Mouse (Mus musculus) inflammation-experienced regulatory T-cells (primary cell): ENCODE measurements around the gene Atp5j. TPM values are rescaled to one million over a fixed set of nuclear protein-coding genes. Genes with fewer than 3 reads are reported as not detected.

Experiments used
- polyA plus RNA-seq, 2 experiments: library from polyadenylated mRNA; unstranded; fragments of 100-300 nt; shearing (Covaris generic); gene quantifications; one replicate each; pipeline ENCODE4 v1.2.1; 2017

Gene Atp5j
- polyA plus RNA-seq, result 100 to 1,000 TPM; 481 to 485 TPM

DNA sequence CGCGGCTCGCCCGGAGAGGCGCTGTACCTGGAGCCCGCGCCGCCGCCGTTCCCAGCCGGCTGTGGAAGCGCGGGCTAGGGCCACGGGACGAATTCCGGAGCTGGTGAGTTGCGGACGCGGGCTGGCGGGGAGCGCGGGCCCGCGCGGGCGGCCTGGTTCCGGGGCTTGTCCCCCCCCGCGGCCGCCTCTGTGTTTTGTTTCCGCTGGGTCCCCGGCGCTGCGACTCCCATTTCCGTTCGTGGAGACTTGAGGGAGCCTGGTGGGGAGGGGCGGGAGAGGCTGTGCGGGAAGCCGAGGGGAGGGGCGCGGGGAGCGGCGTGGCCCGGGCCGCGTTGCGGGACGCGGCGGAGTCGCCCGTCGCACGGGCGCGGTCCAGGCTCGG, at the start of gene Atp5j:
Gene Atp5j (minus strand): TSS at position 185 of the 382 bp plus-strand sequence.

DNA sequence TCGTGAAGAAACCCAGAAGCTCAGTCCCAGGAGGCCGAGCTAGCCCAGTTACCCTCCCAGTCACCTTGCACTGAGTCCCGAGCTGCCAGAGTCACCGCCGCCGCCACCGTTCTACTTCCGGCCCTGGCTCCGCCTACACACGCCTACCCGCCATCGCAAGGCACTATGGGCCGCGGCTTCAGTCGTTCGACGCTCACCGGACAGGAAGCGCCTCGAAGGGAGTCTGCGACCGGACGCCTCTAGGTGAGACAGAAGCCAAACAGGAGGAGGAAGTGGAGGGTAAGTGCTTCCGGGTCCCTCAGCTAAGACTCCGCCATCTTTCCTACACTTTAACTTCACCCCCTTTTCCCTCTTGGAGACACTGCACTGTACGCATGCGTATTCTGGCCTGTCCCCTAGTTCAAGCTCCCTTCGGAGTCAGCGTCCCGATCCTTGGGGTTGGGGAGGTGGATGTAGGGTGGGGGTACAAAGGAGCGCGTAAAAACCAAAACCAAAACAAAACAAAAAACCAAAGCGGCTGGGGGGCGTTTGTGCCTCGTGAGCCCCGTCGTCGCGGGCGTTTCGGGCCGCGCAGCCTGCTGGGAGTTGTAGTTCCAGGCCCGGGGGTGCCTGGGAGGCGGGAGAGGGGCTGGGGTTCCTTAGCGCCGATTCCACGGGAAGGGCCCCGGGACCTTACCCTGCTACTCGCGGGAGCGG, 532 bp downstream of the Atp5j start, which contains the start of gene Gabpa:
Gene Gabpa (plus strand): TSS at position 181 of the 696 bp plus-strand sequence.

Other genes with a start within 250 kb of the Atp5j start
- 10 to 100 TPM; 31.4 to 34.7 TPM for gene Mrpl39, start 99.9 kb downstream of the Atp5j start, polyA plus RNA-seq
- under 1 TPM; 0.24 to 0.53 TPM for gene Jam2, start 61.5 kb downstream of the Atp5j start, polyA plus RNA-seq
- 10 to 100 TPM; 40.5 to 48.5 TPM for gene Gabpa, start 700 bp downstream of the Atp5j start, polyA plus RNA-seq